Mouse (Mus musculus): ENCODE measurements at regions not wholly inside any gene's neighbourhood (a gene's known extent, or its start where the extent isn't known, plus 50 kb on each side); places are given as distances from the start of the nearest gene placed in this dataset.
"Not testable (repeated sequence)": the region's sequence is repeated elsewhere in the genome, so short reads cannot be mapped to it uniquely, and the experiment has no call there.

DNA sequence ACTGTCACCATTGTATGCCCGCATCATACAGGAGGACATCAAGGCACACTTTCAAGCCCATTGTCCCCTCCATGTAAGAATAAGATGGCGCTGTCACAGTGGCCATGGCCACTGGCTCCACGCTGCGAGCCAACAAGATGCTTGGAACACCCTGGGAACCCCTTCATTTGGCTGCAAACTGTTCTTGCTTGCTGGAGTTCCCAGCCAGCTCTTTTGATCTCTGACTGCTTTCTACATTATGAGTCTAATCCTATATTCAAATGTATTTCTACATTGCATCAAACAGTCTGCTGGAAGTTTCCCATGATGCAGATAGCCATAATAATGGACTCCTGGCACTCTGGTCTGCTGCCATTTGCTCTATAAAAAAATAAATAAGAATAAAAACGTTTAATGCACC is 131.6 kb upstream of the Irx2 start:
- no peak for DNase-seq (ENCODE audit: extremely low spot score, low read depth, low spot score)

DNA sequence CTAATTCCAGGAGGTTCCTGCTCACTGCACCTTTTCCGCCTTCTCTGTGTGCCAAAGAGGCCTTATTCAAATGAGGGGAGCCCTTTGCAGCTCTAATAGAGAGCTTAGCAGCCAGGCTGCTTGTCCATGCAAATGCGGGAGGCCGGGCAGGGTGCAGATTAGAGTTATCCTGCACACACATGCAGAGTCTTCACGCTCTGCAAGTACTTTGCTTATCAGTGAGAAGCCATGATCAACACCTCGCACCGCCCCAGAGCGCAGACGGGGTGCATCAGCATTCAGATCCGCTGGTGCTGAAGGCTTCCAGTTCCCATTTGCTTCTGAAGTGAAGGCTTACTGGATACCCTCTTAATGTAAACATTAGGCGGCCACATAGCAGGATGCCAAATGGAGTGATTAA is 131.1 kb upstream of the Irx2 start:
- DNase-seq (ENCODE audit: extremely low spot score, low read depth, low spot score): no peak

DNA sequence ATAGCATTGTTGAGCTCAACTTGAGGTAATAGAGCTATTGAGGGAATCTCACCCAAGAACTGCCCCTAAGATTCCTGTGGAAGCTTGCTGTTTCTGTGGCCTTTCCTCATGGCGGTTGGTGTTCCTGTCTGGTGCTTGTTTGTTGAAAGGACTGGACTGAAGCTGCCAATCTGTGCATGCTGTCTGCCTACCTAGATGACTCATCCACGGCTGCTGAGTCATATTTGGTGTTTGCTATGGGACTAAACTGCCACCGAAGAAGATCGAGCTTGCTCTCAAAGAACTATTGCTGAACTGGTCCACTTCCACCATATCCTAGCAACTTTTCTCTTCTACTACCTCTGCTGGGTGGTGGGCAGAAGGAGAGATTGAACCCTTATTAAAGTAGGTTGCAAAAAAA is 122.7 kb upstream of the Irx2 start:
- no peak for DNase-seq (ENCODE audit: extremely low spot score, low read depth, low spot score)

DNA sequence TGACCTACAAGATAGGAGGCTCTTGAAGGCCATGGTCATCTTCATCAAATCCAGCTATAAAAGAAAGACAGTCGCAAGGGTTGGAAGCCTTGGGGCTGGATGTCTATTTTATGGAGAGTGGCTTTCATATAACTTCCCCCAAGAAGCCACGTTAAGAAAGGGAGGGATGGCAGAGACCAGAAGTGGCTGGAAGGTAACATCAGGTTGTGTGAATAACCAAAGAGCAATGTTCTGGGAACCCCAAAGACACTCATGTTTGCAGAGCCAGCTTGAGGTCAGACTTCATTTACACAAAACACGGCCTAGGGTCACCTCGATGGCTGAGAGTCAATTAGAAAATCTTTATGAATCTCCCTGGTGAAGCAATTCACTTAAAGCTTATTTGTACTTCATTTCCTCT is 90.0 kb upstream of the Irx2 start:
- DNase-seq (ENCODE audit: extremely low spot score, low read depth, low spot score): no peak

DNA sequence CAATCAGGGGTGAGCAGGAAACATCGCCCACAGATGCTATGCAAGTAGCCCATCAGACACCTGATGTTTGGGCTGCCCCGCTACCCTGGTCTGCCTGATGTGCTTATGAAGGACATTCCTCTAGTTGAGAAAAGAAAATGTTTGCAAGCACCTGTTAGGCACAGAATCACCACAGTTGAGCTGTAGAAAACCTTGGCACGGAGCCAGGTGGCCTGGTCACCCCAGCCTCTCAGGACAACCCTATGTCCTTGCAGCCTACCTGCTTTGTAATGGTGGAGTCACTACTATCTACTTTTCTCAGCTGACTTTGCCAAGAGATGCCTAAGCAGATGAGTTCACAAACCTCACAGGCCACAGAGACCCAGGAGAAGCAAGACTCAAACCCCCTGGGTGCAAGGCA is 86.9 kb upstream of the Irx2 start:
- no peak for DNase-seq (ENCODE audit: extremely low spot score, low read depth, low spot score)

DNA sequence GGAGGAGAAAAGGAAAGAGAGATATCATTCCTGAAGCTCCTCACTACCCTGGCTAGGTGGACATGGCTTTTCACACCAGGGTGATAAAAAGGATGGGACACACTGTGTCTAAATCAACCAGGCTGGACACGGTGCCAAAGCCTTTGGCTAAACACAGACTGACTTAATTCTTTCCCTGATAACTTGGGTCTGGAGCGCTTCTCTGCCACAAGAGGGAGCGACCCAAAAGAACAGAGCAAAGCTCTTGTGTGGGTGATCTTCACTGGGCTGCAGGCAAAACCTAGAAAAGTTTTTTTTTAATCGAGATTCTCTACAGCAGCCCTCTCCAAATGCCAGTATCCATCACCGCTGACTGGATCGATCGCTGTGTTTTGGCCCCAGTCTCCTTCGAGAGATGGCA is 70.7 kb upstream of the Irx2 start:
- DNase-seq (ENCODE audit: extremely low spot score, low read depth, low spot score): no peak

DNA sequence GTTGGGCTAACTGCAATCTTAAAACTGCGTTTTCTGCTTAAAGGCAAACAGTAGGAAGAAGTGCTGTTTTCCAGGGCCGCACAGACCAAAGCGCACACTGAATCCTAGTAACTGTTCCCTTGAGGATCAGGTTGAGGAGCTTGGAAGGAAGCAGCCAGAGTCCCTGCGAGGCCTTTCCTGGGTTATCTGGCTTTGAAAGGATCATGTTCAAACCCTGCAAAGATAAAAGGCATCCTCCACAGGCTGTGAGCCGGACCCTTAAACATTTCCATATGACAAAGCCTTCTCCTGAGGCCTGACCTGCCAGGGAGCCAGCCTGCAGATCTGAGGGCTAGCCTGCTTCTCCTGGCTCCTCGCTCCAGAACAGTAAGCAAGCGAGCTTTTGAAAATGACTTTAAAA is 56.7 kb upstream of the Irx2 start:
- no peak for DNase-seq (ENCODE audit: extremely low spot score, low read depth, low spot score)

DNA sequence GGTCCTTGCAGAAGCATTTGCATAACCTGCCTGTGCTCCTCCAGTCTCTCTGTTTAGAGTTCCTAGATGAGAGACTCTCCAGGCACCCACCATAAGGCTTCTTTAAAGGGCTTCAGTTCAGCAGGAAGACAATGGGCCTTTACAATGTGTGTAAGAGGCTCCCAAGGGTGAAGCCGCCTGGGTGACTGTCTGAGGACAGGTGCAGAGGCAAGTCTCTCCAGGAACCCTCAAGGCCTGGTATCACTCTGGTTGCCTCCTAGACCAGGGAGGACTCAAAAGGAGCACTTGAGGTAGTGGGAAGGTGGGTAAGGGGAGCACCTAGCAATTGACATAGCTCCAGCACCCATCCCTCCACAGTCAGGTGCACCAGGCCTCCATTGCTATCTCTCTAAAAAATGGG is 55.8 kb upstream of the Irx2 start:
- no peak for DNase-seq (ENCODE audit: extremely low spot score, low read depth, low spot score)

DNA sequence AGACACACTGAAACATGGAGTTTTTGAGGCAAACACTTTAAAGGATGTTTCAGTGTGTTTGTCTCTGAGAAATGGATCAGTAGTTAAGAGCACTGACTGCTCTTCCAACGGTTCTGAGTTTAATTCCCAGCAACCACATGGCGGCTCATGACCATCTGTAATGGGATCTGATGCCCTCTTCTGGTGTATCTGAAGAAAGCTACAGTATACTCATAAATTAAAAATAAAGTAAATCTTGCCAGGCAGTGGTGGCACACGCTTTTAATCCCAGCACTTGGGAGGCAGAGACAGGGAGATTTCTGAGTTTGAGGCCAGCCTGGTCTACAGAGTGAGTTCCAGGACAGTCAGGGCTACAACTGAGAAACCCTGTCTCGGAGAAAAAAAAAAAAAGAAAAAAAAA is 54.5 kb upstream of the Irx2 start:
- not testable (repeated sequence) for DNase-seq (ENCODE audit: extremely low spot score, low read depth, low spot score)

DNA sequence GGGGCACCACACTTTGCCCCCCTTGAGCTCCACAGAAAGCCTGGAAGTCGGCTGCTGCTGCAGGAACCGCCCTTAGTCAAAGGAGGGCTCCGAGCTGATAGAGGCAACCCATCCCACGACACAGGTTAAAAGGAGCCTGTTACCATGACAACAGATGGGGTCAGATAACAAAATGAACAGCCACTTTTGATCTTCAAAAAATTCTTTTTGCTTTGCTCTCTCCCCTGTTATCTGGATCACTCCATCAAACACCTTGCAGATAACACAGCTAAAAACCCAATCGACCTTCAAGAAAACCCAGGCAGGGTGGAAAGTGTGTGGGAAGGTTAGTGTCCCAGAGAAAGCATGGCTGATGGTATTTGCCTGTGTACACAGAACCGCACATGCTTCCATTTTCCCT is 52.1 kb upstream of the Irx2 start:
- no peak for DNase-seq (ENCODE audit: extremely low spot score, low read depth, low spot score)

DNA sequence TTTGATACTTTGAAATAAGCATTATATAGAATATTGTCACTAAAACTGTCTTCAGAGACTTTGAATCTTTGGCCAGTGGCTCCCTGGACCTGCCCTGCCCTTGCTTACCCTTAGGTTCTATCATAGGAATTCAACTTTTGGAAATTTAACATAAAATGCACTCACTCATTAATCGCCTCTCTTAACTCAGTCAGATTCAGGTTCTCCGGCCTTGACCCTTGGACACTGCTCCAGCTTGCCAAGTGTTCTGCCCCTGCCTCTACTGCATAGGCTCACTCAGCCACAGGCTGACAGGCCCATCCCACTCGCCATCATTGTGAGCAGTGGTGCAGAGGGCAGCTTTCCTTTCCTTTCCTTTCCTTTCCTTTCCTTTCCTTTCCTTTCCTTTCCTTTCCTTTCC is 50.2 kb upstream of the Irx2 start:
- no peak for DNase-seq (ENCODE audit: extremely low spot score, low read depth, low spot score)
